Mouse (Mus musculus): Measurements from ENCODE around the gene Gm15217. TPM values are rescaled to one million over a fixed set of nuclear protein-coding genes. Genes with fewer than 3 reads are reported as not detected.

Gene Gm15217
- polyA plus RNA-seq, 1 experiment from 2014 or later: not detected

DNA sequence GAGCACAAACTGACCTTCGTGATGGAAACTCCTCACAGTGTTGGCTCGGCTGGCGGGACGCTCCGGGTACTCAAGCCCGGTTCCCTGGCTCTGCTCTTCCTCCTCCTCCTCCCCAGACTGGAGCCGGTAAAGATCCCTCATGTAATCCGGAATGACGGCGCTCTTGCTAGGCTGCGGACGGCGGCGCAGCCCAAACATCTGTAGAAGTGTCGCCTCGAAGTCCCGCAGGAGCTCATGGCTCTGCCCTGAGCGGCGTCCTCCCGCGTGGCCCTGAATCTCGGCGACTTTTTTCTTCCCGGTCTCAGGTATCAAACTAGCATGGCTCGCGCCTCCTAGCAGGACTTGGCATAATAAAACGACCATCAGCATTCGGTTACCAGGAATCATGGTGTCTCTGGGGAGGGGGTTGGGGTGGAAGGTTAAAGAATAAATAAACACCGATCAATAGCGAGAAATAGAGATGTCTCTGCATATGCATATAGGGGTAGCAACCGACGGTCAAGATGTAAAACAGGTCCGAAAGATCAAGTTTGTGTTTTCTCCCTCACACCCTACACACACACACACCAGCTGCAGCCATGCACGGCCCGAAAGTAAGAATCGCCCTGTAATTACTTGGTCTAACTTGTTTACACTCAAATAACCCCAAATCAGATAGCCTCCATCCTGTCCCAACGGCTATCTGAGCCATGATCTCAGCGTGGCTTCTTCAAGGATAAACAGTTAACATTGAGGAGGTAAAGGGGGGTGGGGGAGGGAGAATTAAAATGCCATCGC, 6.7 kb downstream of the Gm15217 start:
- no peak for ATAC-seq (ENCODE audit: low FRiP score, low read depth)
- Histone ChIP-seq H3K27ac (no peak overlapping the region), H3K36me3 (no peaks in the 10 kb centered on the region), H3K4me1 (peaks cover 33% of the 10 kb centered on the region), H3K27me3 (replicated peaks) (peaks cover 76% of the 10 kb centered on the region), H3K9ac (0 out of 2 replicates have a peak overlapping the region, but pooled peaks have one; percentile 35), H3K4me2 (replicated peaks) (peak overlapping the region; percentile 78), H3K4me3 (peak overlapping the region; percentile 31), H3K9me3 (no peaks in the 10 kb centered on the region)
- WGBS: under 1% methylated on average over 39 of the region's 39 CpGs

DNA sequence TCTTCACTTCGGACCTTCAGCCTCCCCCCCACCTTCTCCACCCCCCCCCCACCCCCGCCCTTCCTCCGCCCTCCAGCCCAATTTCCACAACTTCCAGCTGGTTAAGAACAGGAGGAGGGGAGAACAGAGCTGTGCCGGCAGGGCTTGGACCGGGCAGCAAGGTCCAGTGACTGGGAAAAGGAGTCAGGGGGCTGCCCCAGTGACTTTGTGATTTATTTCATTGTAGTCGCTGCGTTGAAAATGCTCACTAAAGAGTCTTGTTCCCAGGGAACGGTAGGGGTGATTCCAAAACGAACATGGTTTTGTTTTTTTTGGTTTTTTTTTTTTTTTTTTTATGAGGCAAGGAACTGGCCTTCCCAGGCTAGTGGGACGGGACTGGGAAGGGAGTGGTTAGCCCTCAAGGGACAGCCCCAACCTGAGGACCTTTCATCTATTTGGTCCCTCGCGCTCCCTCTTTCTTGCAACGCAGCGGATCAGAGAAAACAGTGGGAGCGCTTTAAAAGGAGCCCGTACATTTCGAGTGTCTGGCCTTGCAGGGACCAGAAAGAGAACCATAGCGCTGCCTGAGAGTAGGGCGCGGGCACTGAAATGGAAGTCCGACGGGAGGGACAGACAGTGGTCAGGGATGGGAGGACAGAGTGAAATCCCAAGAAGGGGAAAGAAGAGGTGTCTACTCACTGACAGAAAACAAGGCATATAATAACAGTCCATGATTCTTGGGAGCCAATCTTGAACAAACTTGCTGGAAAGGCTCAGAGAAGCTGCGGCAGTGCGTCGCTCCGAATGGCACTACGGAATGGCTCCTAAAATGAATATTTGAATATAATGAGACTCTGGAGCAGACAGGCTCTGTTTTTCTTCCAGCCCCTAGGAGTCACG, 7.5 kb downstream of the Gm15217 start:
- Histone ChIP-seq H3K9ac (no peak overlapping the region), H3K27ac (no peak overlapping the region), H3K4me3 (peak overlapping the region; percentile 50), H3K4me1 (peaks cover 33% of the 10 kb centered on the region), H3K9me3 (no peaks in the 10 kb centered on the region), H3K27me3 (replicated peaks) (peaks cover 76% of the 10 kb centered on the region), H3K4me2 (replicated peaks) (peak overlapping the region; percentile 78), H3K36me3 (no peaks in the 10 kb centered on the region)
- peak; percentile 3; the same call in 1 of the 2 replicates for ATAC-seq (ENCODE audit: low FRiP score, low read depth)
- under 1% methylated on average over 28 of the region's 28 CpGs for WGBS

DNA sequence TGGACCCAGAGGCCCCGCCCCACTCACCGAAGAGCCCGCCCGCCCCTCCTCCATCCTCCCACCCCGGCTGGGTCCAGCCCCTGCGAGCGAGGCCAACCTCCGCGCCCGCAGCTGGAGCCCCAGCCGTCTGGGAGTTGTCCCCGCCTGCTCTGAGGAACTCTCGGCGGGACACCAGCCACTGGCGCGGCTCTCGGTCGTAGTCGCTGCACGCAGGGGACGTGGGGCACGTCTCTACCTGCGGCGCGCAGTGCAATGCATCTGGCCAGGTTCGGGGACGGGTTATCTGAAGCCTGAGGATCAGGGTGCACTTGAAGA, 8.1 kb downstream of the Gm15217 start:
- no peaks in the 10 kb centered on the region for H3K36me3 ChIP-seq
- H3K4me1 ChIP-seq: peaks cover 33% of the 10 kb centered on the region
- H3K9me3 ChIP-seq: no peaks in the 10 kb centered on the region
- peaks cover 70% of the 10 kb centered on the region for H3K27me3 ChIP-seq (replicated peaks)
- H3K27ac ChIP-seq: no peak overlapping the region
- under 1% methylated on average over 27 of the region's 27 CpGs for WGBS
- peak; percentile 84 for ATAC-seq (ENCODE audit: low FRiP score, low read depth)
- peak overlapping the region; percentile 78 for H3K4me2 ChIP-seq (replicated peaks)
- H3K4me3 ChIP-seq: peak overlapping the region; percentile 50
- H3K9ac ChIP-seq: no peak overlapping the region

DNA sequence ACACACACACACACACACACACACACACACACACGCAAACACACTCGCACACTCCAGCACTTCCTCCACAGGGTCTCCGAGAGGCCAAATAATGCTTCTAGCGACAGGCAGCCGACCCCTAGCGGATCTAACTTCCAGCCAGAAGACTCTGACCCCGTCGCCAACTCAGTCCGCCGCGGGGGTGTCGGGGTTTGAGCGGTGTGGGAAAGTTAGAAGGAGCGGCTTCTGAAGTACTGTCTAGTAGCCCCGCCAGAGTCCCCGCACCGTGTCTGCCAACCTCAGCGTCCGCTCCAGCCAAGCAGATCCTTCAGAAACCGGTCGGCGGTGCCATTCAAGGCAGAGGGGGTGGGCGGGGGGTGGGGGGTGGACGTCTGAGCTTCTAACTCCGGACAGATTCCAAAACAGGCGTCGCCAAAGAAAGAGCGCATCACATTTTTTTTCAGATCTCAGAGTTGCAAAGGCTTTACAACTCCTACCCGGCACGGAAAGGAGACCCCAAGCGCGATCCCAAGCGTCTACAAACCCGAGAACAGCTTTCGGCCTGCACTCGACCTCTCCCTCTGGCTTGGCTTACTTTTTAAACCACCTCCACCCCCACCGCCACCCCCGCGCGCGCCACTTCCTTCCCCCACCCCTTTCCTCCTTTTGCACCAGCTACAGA, 8.7 kb downstream of the Gm15217 start:
- Histone ChIP-seq H3K4me2 (replicated peaks) (peak overlapping the region; percentile 78), H3K27me3 (replicated peaks) (peaks cover 68% of the 10 kb centered on the region), H3K36me3 (no peaks in the 10 kb centered on the region), H3K9me3 (no peaks in the 10 kb centered on the region), H3K27ac (no peak overlapping the region), H3K9ac (no peak overlapping the region), H3K4me3 (peak overlapping the region; percentile 50), H3K4me1 (peaks cover 33% of the 10 kb centered on the region)
- peak; percentile 34 for ATAC-seq (ENCODE audit: low FRiP score, low read depth)
- WGBS: under 1% methylated on average over 39 of the region's 41 CpGs

DNA sequence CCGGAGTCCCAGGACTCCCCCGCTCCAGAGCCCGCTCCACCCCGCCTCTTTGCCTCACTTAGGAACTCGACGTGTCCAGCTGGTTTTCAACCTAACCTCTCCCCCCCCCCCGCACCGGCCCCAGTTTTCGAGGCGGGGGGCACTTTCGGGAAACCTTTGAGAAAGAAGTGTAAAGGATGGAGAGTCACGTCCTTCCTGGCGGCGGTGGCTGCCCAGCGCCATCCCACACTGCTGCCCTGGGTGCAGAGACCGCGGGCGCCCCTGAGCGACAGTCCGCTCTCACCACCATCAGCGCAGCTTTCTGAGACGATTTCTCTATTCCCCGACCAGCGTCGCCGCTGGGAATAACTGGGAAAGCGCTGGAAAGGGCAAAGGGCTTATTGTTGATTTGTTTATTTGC, 9.4 kb downstream of the Gm15217 start:
- peaks cover 33% of the 10 kb centered on the region for H3K4me1 ChIP-seq
- no peak overlapping the region for H3K27ac ChIP-seq
- H3K4me3 ChIP-seq: peak overlapping the region; percentile 50
- no peaks in the 10 kb centered on the region for H3K36me3 ChIP-seq
- 1% methylated on average over 27 of the region's 27 CpGs for WGBS
- no peak for ATAC-seq (ENCODE audit: low FRiP score, low read depth)
- H3K9me3 ChIP-seq: no peaks in the 10 kb centered on the region
- peaks cover 65% of the 10 kb centered on the region for H3K27me3 ChIP-seq (replicated peaks)
- H3K4me2 ChIP-seq (replicated peaks): peak overlapping the region; percentile 78
- H3K9ac ChIP-seq: peak overlapping the region; percentile 38; the same call in 1 of the 2 replicates

DNA sequence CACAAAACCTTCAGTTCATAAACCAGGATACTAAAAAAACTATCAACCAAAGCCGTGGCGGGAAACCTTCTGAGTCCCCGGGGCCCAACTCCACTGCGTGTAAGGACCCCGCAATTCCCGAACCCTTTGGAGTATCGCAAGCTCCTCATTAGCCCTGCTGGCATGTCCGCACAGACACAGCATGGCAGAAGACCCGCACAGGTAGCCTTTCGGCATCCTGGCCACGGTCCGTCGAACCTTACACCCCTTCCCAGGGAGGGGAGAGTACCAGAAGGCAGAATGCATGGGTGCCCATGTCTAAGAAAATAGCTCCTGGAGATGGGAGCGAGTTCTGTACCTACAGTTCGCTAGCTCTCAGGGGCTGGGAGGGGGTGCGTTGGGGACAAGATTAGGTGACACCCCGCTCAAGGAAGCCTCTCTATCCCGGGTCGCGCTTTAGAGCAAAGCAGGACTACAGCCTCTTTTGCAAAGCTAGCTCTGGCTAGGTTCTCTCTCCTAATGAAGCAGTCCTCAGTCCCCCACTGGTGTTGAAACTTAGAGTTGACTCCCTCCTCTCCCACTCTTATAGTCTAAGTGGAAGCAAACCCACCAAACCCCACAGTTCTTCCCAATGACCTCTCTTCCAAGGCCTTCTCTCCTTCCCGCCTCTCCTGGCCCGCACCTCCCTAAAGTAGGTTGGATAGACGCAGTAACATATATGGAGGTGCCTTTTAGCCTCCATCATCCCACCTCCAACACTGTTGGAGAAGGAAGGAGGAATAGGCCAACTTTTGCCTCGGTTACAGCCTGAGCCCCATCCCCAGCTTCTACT, 10.4 kb downstream of the Gm15217 start:
- peak overlapping the region; percentile 59 for H3K4me2 ChIP-seq (replicated peaks)
- H3K27me3 ChIP-seq (replicated peaks): peaks cover 57% of the 10 kb centered on the region
- H3K4me1 ChIP-seq: peaks cover 33% of the 10 kb centered on the region
- peak overlapping the region; percentile 27 for H3K4me3 ChIP-seq
- WGBS: 5% methylated on average over 24 of the region's 24 CpGs
- no peak overlapping the region for H3K9ac ChIP-seq
- H3K36me3 ChIP-seq: no peaks in the 10 kb centered on the region
- no peak for ATAC-seq (ENCODE audit: low FRiP score, low read depth)
- no peaks in the 10 kb centered on the region for H3K9me3 ChIP-seq
- no peak overlapping the region for H3K27ac ChIP-seq

DNA sequence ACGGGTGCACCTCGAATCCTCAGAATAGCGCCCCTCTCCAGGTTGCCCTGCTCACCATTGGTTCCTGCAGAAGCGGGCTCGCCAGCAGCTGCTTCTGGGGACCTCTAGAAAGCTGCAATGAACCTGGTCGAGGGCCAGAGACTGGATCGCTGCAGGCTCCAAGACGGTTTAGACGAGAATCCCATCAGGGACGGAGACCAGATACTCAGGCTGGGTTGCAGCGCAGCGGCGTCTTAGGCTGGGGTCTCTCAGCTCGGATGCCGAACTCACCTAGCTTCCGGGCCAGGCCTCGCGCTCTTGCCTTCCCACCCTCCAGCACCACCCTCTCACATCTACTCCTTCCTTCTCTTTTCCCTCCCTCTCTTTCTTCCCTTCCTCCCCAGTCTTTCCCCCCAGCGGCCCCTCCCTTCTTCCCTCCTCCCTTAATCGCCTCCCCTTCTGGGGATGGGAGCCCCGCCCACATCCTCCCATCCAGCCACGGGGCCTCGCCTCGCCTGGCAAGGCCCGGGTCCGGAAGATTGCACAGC, 11.1 kb downstream of the Gm15217 start, which contains the start of gene Bmp4:
TSS of gene Bmp4 (minus strand) at position 421 of the 527 bp plus-strand sequence.
- H3K4me2 ChIP-seq (replicated peaks): peak within 1 kb of the TSS; percentile 59
- 1% methylated on average over 26 of the region's 26 CpGs for WGBS
- H3K36me3 ChIP-seq: no peaks in the 10 kb centered on the region
- peaks cover 31% of the 10 kb centered on the region for H3K4me1 ChIP-seq
- peak within 1 kb of the TSS; percentile 27 for H3K4me3 ChIP-seq
- H3K27ac ChIP-seq: no peak within 1 kb of the TSS
- H3K9me3 ChIP-seq: no peaks in the 10 kb centered on the region
- H3K9ac ChIP-seq: no peak within 1 kb of the TSS
- peaks cover 52% of the 10 kb centered on the region for H3K27me3 ChIP-seq (replicated peaks)
- no peak for ATAC-seq (ENCODE audit: low FRiP score, low read depth)

DNA sequence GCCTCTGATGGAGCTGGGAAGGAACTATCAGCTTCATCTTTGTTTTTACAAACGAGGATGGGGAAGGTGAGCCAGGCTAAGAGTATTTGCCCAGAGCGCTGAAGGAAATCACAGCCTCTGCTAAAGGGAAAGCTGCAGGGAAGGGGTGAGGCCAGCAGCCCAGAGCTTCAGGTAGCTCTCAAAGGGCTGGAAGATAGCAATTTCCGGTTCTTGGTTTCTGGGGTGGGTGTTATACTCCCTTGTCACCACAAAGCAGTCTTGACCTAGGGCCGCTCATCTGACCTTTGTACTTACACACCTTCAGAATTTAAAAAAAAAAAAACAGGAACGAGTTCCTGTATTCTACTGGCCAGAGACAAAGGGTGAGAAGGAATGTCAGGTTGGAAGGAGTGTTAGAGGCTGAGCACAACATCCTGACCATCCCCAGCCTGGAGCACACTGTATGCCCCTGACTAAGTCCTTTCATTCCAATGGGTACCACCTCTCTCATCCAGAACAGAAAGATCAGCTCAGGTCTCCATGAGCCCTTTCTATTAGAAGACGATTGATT, 12.5 kb downstream of the Gm15217 start:
- ATAC-seq (ENCODE audit: low FRiP score, low read depth): no peak
- Histone ChIP-seq H3K9me3 (no peaks in the 10 kb centered on the region), H3K4me1 (peaks cover 18% of the 10 kb centered on the region; the same call in 1 of the 2 replicates), H3K27me3 (replicated peaks) (peaks cover 44% of the 10 kb centered on the region), H3K4me2 (replicated peaks) (no peak overlapping the region), H3K27ac (no peak overlapping the region), H3K36me3 (no peaks in the 10 kb centered on the region), H3K4me3 (no peak overlapping the region), H3K9ac (no peak overlapping the region)
- whole genome bisulfite sequencing: 51% methylated on average over 6 of the region's 6 CpGs

DNA sequence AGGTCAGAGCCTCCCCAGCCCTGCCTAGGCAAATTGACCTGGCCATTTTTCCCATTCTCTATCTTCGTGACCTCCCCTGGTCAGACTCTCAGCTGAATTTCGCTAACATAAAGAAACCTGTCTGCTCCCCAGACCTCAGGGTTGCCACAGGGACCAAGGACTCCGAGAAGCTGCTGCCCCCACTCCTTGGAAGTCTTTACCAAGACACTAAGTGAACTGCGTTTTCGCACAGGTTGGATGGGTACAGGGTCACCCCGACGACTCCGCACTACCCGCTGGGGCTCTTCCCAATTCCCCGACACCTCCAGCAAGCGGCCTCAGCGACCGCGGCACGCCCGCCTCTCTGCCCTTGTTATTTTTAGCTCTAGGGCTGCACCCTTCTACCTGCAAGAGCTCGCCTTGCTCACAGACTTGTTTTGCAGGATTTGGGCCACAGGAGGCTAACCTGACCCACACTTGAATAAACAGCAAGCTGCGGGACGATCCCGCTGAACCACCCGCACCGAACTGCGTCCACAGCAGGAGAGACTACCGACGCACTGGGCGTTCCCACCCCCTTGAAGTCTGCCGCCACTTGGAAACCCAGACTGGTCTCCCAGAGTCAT, 19.0 kb downstream of the Gm15217 start:
- Histone ChIP-seq H3K36me3 (no peaks in the 10 kb centered on the region), H3K27ac (no peak overlapping the region), H3K4me3 (peak overlapping the region; percentile 19; the same call in 1 of the 2 replicates), H3K4me1 (peaks cover 9% of the 10 kb centered on the region), H3K4me2 (replicated peaks) (peak overlapping the region; percentile 55), H3K27me3 (replicated peaks) (peaks cover 30% of the 10 kb centered on the region), H3K9me3 (no peaks in the 10 kb centered on the region), H3K9ac (no peak overlapping the region)
- 2% methylated on average over 27 of the region's 27 CpGs for WGBS
- no peak for ATAC-seq (ENCODE audit: low FRiP score, low read depth)

DNA sequence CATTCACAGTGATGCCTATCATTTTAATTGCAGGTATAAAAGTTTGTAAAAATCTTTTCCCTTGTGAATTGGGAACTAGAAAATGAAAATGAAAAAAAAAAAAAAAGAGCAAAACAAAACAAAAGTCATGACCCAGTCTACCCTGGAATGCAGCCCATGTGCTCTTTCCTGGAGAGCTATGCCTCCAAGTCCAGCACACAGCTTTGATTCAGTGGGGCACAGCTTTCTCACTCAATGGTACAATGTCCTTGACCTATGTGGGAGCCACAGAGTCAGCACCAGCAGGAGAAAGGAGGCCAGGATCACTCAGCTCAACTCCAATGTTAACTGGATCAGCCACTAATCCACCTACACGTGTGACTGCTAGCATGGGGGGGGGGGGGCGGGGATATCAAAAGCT, 20.7 kb downstream of the Gm15217 start:
- peaks cover 9% of the 10 kb centered on the region for H3K4me1 ChIP-seq
- H3K4me3 ChIP-seq: no peak overlapping the region
- WGBS: 61% methylated on average over 2 of the region's 2 CpGs
- H3K27me3 ChIP-seq (replicated peaks): peaks cover 30% of the 10 kb centered on the region
- ATAC-seq (ENCODE audit: low FRiP score, low read depth): no peak
- H3K27ac ChIP-seq: no peak overlapping the region
- H3K9ac ChIP-seq: no peak overlapping the region
- H3K4me2 ChIP-seq (replicated peaks): no peak overlapping the region
- H3K36me3 ChIP-seq: no peaks in the 10 kb centered on the region
- no peaks in the 10 kb centered on the region for H3K9me3 ChIP-seq

DNA sequence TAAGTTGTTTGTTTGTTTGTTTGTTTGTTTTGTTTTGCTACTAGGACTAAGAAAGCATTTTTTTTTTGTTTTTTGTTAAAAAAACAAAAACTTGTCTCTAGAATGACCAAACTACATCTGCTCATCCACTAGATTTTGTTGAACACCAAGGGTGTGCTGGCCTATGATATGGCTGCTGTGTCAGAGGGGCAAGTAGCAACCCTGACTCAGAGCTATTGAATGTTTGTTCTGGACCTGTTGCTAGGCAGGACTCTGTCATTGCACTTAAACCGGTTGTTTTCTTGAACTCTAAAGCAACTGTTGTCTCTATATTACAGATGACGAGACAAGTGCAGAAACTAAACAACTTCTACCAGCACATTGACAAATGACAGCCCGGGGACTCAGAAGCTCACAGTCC, 29.1 kb downstream of the Gm15217 start:
- Histone ChIP-seq H3K4me3 (no peak overlapping the region), H3K4me1 (no peaks in the 10 kb centered on the region), H3K36me3 (no peaks in the 10 kb centered on the region), H3K9me3 (no peaks in the 10 kb centered on the region), H3K9ac (no peak overlapping the region), H3K27ac (no peak overlapping the region), H3K4me2 (replicated peaks) (no peak overlapping the region), H3K27me3 (replicated peaks) (no peaks in the 10 kb centered on the region)
- WGBS: 83% methylated on average over 3 of the region's 3 CpGs
- ATAC-seq (ENCODE audit: low FRiP score, low read depth): no peak

All from neural tube, embryonic 12.5 days (tissue).